8 mouse cellular contexts compared by ENCODE assay signal in genomic region chr11:97574551-97575051, GRCm38 (mm10). TPM values are rescaled to one million over a fixed set of nuclear protein-coding genes. Genes with fewer than 3 reads are reported as not detected.
DNase-seq lines count a peak whose midpoint lies in the region; ATAC-seq and TF ChIP-seq lines count a peak whose summit lies in the region.

No protein-coding gene starts in this region.

- peak overlapping the region; percentile 98 for H3K4me2 ChIP-seq in lung, postnatal 0 days (replicated peaks; ENCODE audit: low read depth, low read length)
- peak overlapping the region; percentile 79 for H3K4me2 ChIP-seq in hindbrain, postnatal 0 days (ENCODE audit: low read depth, low read length)
- peak overlapping the region; percentile 92 for H3K4me2 ChIP-seq in neural tube, embryonic 11.5 days (ENCODE audit: low read depth)

- peak; percentile 6; the same call in 1 of the 2 replicates for ATAC-seq in lung, postnatal 0 days
- ATAC-seq in hindbrain, postnatal 0 days = peak; percentile 33; the same call in 1 of the 2 replicates
- ATAC-seq in neural tube, embryonic 11.5 days (ENCODE audit: insufficient read depth, low FRiP score, low TSS enrichment) = peak; percentile 56

- no peak for TF ChIP-seq CTCF in lung, postnatal 0 days (IDR thresholded peaks at IDR 0.05)
- TF ChIP-seq CTCF in hindbrain, postnatal 0 days (IDR thresholded peaks at IDR 0.05; ENCODE audit: low read depth) = no peak

- peaks cover 5% of the 10 kb centered on the region; the same call in 1 of the 2 replicates for H3K4me1 ChIP-seq in lung, postnatal 0 days (ENCODE audit: insufficient read depth, low read depth, low read length)
- peaks cover 44% of the 10 kb centered on the region for H3K4me1 ChIP-seq in hindbrain, postnatal 0 days (ENCODE audit: insufficient read depth, low read length)
- peaks cover 27% of the 10 kb centered on the region for H3K4me1 ChIP-seq in neural tube, embryonic 11.5 days (ENCODE audit: control insufficient read depth, insufficient read depth, low read length)

- TF ChIP-seq EP300 in lung, postnatal 0 days (IDR thresholded peaks at IDR 0.05) = no peak

- H3K9ac ChIP-seq in lung, postnatal 0 days (replicated peaks; ENCODE audit: low read depth) = 0 out of 2 replicates have a peak overlapping the region, but pooled peaks have one; percentile 19
- peak overlapping the region; percentile 92 for H3K9ac ChIP-seq in hindbrain, postnatal 0 days (replicated peaks; ENCODE audit: low read length)
- H3K9ac ChIP-seq in neural tube, embryonic 11.5 days (ENCODE audit: low read length) = peak overlapping the region; percentile 93

- no peaks in the 10 kb centered on the region for H3K9me3 ChIP-seq in lung, postnatal 0 days (ENCODE audit: low read length)
- H3K9me3 ChIP-seq in hindbrain, postnatal 0 days (ENCODE audit: low read length) = no peaks in the 10 kb centered on the region
- no peaks in the 10 kb centered on the region for H3K9me3 ChIP-seq in neural tube, embryonic 11.5 days (ENCODE audit: control insufficient read depth, low read length)

- H3K36me3 ChIP-seq in lung, postnatal 0 days (ENCODE audit: insufficient read depth, low read length) = no peaks in the 10 kb centered on the region
- H3K36me3 ChIP-seq in hindbrain, postnatal 0 days (ENCODE audit: insufficient read depth, low read length) = no peaks in the 10 kb centered on the region
- H3K36me3 ChIP-seq in neural tube, embryonic 11.5 days (ENCODE audit: control insufficient read depth, insufficient read depth, low read length) = no peaks in the 10 kb centered on the region

- WGBS in lung, postnatal 0 days = 1% methylated on average over 25 of the region's 43 CpGs
- WGBS in hindbrain, postnatal 0 days = under 1% methylated on average over 32 of the region's 43 CpGs
- WGBS in neural tube, embryonic 11.5 days = 2% methylated on average over 26 of the region's 43 CpGs

- peaks cover 10% of the 10 kb centered on the region for H3K27me3 ChIP-seq in lung, postnatal 0 days (replicated peaks; ENCODE audit: insufficient read depth, low read length)
- H3K27me3 ChIP-seq in hindbrain, postnatal 0 days (ENCODE audit: insufficient read depth, low read length) = no peaks in the 10 kb centered on the region
- H3K27me3 ChIP-seq in neural tube, embryonic 11.5 days (ENCODE audit: control insufficient read depth, insufficient read depth, low read length) = peaks cover 43% of the 10 kb centered on the region

- peak; percentile 27 for DNase-seq in adrenal gland, postnatal 10 days
- DNase-seq in adrenal gland, adult 2 months = no peak
- DNase-seq in lung, postnatal 0 days (ENCODE audit: low spot score) = no peak
- DNase-seq in lung, adult 18-20 months = no peak
- DNase-seq in hindbrain, postnatal 0 days (ENCODE audit: low spot score) = no peak
- DNase-seq in neural tube, embryonic 11.5 days (ENCODE audit: low spot score) = no peak
- no peak for DNase-seq in frontal cortex, postnatal 25 days (ENCODE audit: low spot score in 2 of 2)
- no peak for DNase-seq in urinary bladder, adult 18-20 months (ENCODE audit: low spot score in 2 of 2)

- H3K27ac ChIP-seq in lung, postnatal 0 days (ENCODE audit: low read length) = no peak overlapping the region
- peak overlapping the region; percentile 96 for H3K27ac ChIP-seq in hindbrain, postnatal 0 days
- peak overlapping the region; percentile 92 for H3K27ac ChIP-seq in neural tube, embryonic 11.5 days (ENCODE audit: low read depth, low read length)

- peak overlapping the region; percentile 60 for H3K4me3 ChIP-seq in lung, postnatal 0 days (ENCODE audit: low read depth, low read length)
- H3K4me3 ChIP-seq in hindbrain, postnatal 0 days (ENCODE audit: low read length) = peak overlapping the region; percentile 72
- H3K4me3 ChIP-seq in neural tube, embryonic 11.5 days (ENCODE audit: low read depth, low read length) = peak overlapping the region; percentile 79

RNA-seq across cellular contexts. Expression of gene Srcin1, which starts 1.4 kb away (rescaled TPM):
- total RNA-seq in adrenal gland, postnatal 10 days (2021) = 10 to 100 TPM in 1 of 2 experiments, 1 to 10 TPM in 1; 7.1 to 10.1 TPM
- total RNA-seq in adrenal gland, adult 2 months (2021) = 10 to 100 TPM; 11.2 to 13.9 TPM
- polyA plus RNA-seq in adrenal gland, adult 2 months (2012; rRNA removed) = 13.8 and 17.9 TPM in 2 replicates
- polyA plus RNA-seq in lung, postnatal 0 days (2015; fragmentation: Nextera tagmentation; extraction: Ambion mirVana) = 0.36 and 0.45 TPM in 2 replicates
- 104 and 141 TPM in 2 replicates for total RNA-seq in hindbrain, postnatal 0 days (2014; rRNA removed)
- 14.3 and 14.7 TPM in 2 replicates for polyA plus RNA-seq in hindbrain, postnatal 0 days (2015; fragmentation: Nextera tagmentation; extraction: Ambion mirVana)
- 2.5 and 2.6 TPM in 2 replicates for polyA plus RNA-seq in neural tube, embryonic 11.5 days (2014; fragmentation: Nextera tagmentation; extraction: Ambion mirVana)

RNA-seq across cellular contexts. Expression of gene Epop, which starts 54.9 kb away (rescaled TPM):
- 1 to 10 TPM; 3.5 to 5.1 TPM for total RNA-seq in adrenal gland, postnatal 10 days (2021)
- 1 to 10 TPM; 2.0 to 6.8 TPM for total RNA-seq in adrenal gland, adult 2 months (2021)
- 10.6 and 16.2 TPM in 2 replicates for polyA plus RNA-seq in adrenal gland, adult 2 months (2012; rRNA removed)
- 3.5 and 4.1 TPM in 2 replicates for polyA plus RNA-seq in lung, postnatal 0 days (2015; fragmentation: Nextera tagmentation; extraction: Ambion mirVana)
- total RNA-seq in hindbrain, postnatal 0 days (2014; rRNA removed) = 11.0 and 12.0 TPM in 2 replicates
- polyA plus RNA-seq in hindbrain, postnatal 0 days (2015; fragmentation: Nextera tagmentation; extraction: Ambion mirVana) = 2.3 and 2.4 TPM in 2 replicates
- 9.7 and 11.0 TPM in 2 replicates for polyA plus RNA-seq in neural tube, embryonic 11.5 days (2014; fragmentation: Nextera tagmentation; extraction: Ambion mirVana)

Comparison
In these comparisons a context has a peak if more than half of its experiments do, and no peak if none do; other contexts are left out.
1. ATAC-seq: peak in every context shown above with its lines; median percentile 56 in neural tube, embryonic 11.5 days; 33 in hindbrain, postnatal 0 days; 6 in lung, postnatal 0 days.
2. H3K9ac ChIP-seq: peak in every context shown above with its lines; median percentile 93 in neural tube, embryonic 11.5 days; 92 in hindbrain, postnatal 0 days; 19 in lung, postnatal 0 days.